Mouse (Mus musculus): ENCODE results near the gene Tgfbr2. TPM values are rescaled to one million over a fixed set of nuclear protein-coding genes. Genes with fewer than 3 reads are reported as not detected.

Tgfbr2 gene
- total and polyA plus RNA-seq, 3 experiments = not detected

- Histone ChIP-seq H3K27me3 (ENCODE audit: control insufficient read depth in 1 of 2, insufficient read depth in 2 of 2, low read length in 2 of 2) (no peaks in the 10 kb centered on the region), H3K27ac (ENCODE audit: control insufficient read depth, low read depth, low read length) (no peak overlapping the region), H3K79me2 (ENCODE audit: control insufficient read depth, insufficient read depth, low read length, poor library complexity) (no peaks in the 10 kb centered on the region), H3K36me3 (ENCODE audit: control insufficient read depth in 1 of 2, insufficient read depth in 2 of 2, low read length in 2 of 2) (no peaks in the 10 kb centered on the region), H3K4me3 (ENCODE audit: control insufficient read depth in 1 of 2, insufficient read depth in 1 of 2, low read depth in 2 of 2, low read length in 2 of 2) (no peak overlapping the region), H3K9ac (ENCODE audit: control insufficient read depth, low read depth, low read length, poor library complexity, severe bottlenecking) (no peak overlapping the region), H3K9me3 (replicated peaks; ENCODE audit: insufficient read depth, low read length) (no peaks in the 10 kb centered on the region), H3K4me1 (ENCODE audit: control insufficient read depth in 1 of 2, insufficient read depth in 2 of 2, low read length in 2 of 2) (no peaks in the 10 kb centered on the region)
- no peak for DNase-seq (ENCODE audit: low read depth, low spot score)
- TF ChIP-seq HCFC1 (IDR thresholded peaks at IDR 0.05; ENCODE audit: low read depth, low read length) = no peak
- no peak for TF ChIP-seq CHD1 (IDR thresholded peaks at IDR 0.05; ENCODE audit: low read depth, low read length)
- TF ChIP-seq SMC3 (IDR thresholded peaks at IDR 0.05; ENCODE audit: low read depth, low read length) = no peak
- no peak for TF ChIP-seq CHD2 (IDR thresholded peaks at IDR 0.05; ENCODE audit: low read length)
- no peak for TF ChIP-seq POLR2A (IDR thresholded peaks at IDR 0.05; ENCODE audit: control insufficient read depth in 1 of 2, insufficient read depth in 1 of 2, low read depth in 1 of 2, low read length in 2 of 2, poor library complexity in 1 of 2)
- TF ChIP-seq TBP (IDR thresholded peaks at IDR 0.05; ENCODE audit: low read depth, low read length) = no peak
- no peak for TF ChIP-seq CTCF (IDR thresholded peaks at IDR 0.05 in 2 of 3, conservative IDR thresholded peaks at IDR 0.05 in 1 of 3; ENCODE audit: control insufficient read depth in 1 of 3, insufficient read depth in 1 of 3, low read depth in 2 of 3, low read length in 3 of 3, poor library complexity in 1 of 3, severe bottlenecking in 1 of 3)
- TF ChIP-seq USF1 (IDR thresholded peaks at IDR 0.05; ENCODE audit: low read depth, low read length) = no peak
- TF ChIP-seq MAX (IDR thresholded peaks at IDR 0.05; ENCODE audit: low read length) = no peak
- TF ChIP-seq KAT2A (conservative IDR thresholded peaks at IDR 0.05; ENCODE audit: low read depth, low read length) = no peak
- TF ChIP-seq MXI1 (IDR thresholded peaks at IDR 0.05; ENCODE audit: low read depth, low read length) = no peak
- TF ChIP-seq UBTF (IDR thresholded peaks at IDR 0.05; ENCODE audit: borderline replicate concordance, insufficient read depth, low read depth, low read length) = no peak
- TF ChIP-seq NELFE (IDR thresholded peaks at IDR 0.05; ENCODE audit: low read depth, low read length) = no peak
- no peak for TF ChIP-seq E2F4 (IDR thresholded peaks at IDR 0.05; ENCODE audit: borderline replicate concordance, low read depth, low read length)
- no peak for TF ChIP-seq TCF12 (IDR thresholded peaks at IDR 0.05; ENCODE audit: low read depth, low read length)
- TF ChIP-seq GABPA (IDR thresholded peaks at IDR 0.05; ENCODE audit: low read depth, low read length) = no peak
- no peak for TF ChIP-seq ETS1 (IDR thresholded peaks at IDR 0.05; ENCODE audit: low read depth, low read length)
- TF ChIP-seq POLR2AphosphoS2 (IDR thresholded peaks at IDR 0.05; ENCODE audit: low read length) = no peak
- TF ChIP-seq ZMIZ1 (IDR thresholded peaks at IDR 0.05; ENCODE audit: low read depth, low read length) = no peak
These were observed 39.0 kb downstream of the Tgfbr2 start for GRCm38 (mm10) chr9:116136146-116136545.

- no peaks in the 10 kb centered on the region for H3K4me1 ChIP-seq (ENCODE audit: control insufficient read depth in 1 of 2, insufficient read depth in 2 of 2, low read length in 2 of 2)
- no peaks in the 10 kb centered on the region for H3K9me3 ChIP-seq (replicated peaks; ENCODE audit: insufficient read depth, low read length)
- TF ChIP-seq ETS1 (IDR thresholded peaks at IDR 0.05; ENCODE audit: low read depth, low read length) (no peak), USF1 (IDR thresholded peaks at IDR 0.05; ENCODE audit: low read depth, low read length) (no peak), SMC3 (IDR thresholded peaks at IDR 0.05; ENCODE audit: low read depth, low read length) (no peak)
- no peak overlapping the region for H3K9ac ChIP-seq (ENCODE audit: control insufficient read depth, low read depth, low read length, poor library complexity, severe bottlenecking)
- H3K79me2 ChIP-seq (ENCODE audit: control insufficient read depth, insufficient read depth, low read length, poor library complexity) = no peaks in the 10 kb centered on the region
- H3K27me3 ChIP-seq (ENCODE audit: control insufficient read depth in 1 of 2, insufficient read depth in 2 of 2, low read length in 2 of 2) = no peaks in the 10 kb centered on the region
- DNase-seq (ENCODE audit: low read depth, low spot score) = no peak
- no peak overlapping the region for H3K4me3 ChIP-seq (ENCODE audit: control insufficient read depth in 1 of 2, insufficient read depth in 1 of 2, low read depth in 2 of 2, low read length in 2 of 2)
- H3K36me3 ChIP-seq (ENCODE audit: control insufficient read depth in 1 of 2, insufficient read depth in 2 of 2, low read length in 2 of 2) = no peaks in the 10 kb centered on the region
- H3K27ac ChIP-seq (ENCODE audit: control insufficient read depth, low read depth, low read length) = no peak overlapping the region
These were observed 40.7 kb downstream of the Tgfbr2 start for GRCm38 (mm10) chr9:116134488-116134887.
